In the genomic region with DNA sequence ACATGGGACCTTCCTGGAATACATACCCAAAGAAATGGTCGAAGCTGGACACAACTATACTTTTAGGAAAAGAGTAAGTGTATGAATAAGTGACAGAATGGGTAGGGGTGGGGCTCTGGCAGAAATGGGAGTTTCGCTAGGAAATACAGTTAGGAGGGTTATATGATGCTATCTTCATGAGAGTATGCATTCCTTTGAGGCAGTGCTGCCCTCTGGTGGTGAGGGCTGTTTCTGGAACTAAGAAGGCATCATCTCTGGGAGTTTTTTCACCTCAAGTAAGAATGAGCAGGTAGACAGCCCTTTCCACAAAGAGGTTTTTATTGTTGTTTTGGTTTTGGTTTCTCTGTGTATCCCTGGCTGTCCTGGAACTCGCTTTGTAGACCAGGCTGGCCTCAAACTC, we compare ENCODE assay signal across 10 mouse cellular contexts. TPM values are rescaled to one million over a fixed set of nuclear protein-coding genes. Genes with fewer than 3 reads are reported as not detected.
A peak's percentile ranks its signal among the peaks of the same experiment; 100 is the strongest.
DNase-seq lines count a peak whose midpoint lies in the region; ATAC-seq lines count a peak whose summit lies in the region.
"Had no signal": no experiment of that assay in that cellular context is flagged by ENCODE, and none has a peak within 500 bp of the region (broad histone marks: within the 10 kb centered on the region; RNA-seq: fewer than 3 reads in every experiment).

No protein-coding gene starts in this region.

- ATAC-seq in liver, embryonic 13.5 days (ENCODE audit: low read depth), result no peak

- WGBS in liver, embryonic 13.5 days (ENCODE audit: insufficient replicate concordance), result 16% methylated on average over 3 of the region's 3 CpGs

- no peak overlapping the region for H3K9ac ChIP-seq in liver, embryonic 13.5 days

- no peaks in the 10 kb centered on the region for H3K27me3 ChIP-seq in liver, embryonic 13.5 days

- H3K4me2 ChIP-seq in liver, embryonic 13.5 days, result no peak overlapping the region

- no peaks in the 10 kb centered on the region for H3K9me3 ChIP-seq in liver, embryonic 13.5 days (replicated peaks)

- peak; percentile 49 for DNase-seq in ovary, postnatal 10 days (ENCODE audit: low spot score)
- DNase-seq in ovary, adult 18-20 months (ENCODE audit: low spot score), result no peak
- DNase-seq in c-Kit-positive CD71-negative TER-119-negative erythroid progenitor cells, embryonic 14.5 days (ENCODE audit: low read depth), result peak; percentile 69
- peak; percentile 75 for DNase-seq in forelimb bud, embryonic 11.5 days (ENCODE audit: low read depth, low spot score)
- peak; percentile 69 to 90 for DNase-seq in kidney, adult 8-10 months
- DNase-seq in liver, embryonic 13.5 days, result peak; percentile 48
- DNase-seq in right cerebral cortex, adult 18-20 months, result peak; percentile 67
- DNase-seq in urinary bladder, postnatal 14 days (ENCODE audit: low spot score), result peak; percentile 84

- no peak overlapping the region for H3K27ac ChIP-seq in liver, embryonic 13.5 days

- no peak overlapping the region for H3K4me3 ChIP-seq in liver, embryonic 13.5 days (replicated peaks)

- no peaks in the 10 kb centered on the region; the same call in 1 of the 2 replicates for H3K4me1 ChIP-seq in liver, embryonic 13.5 days (replicated peaks)

- peaks cover 23% of the 10 kb centered on the region for H3K36me3 ChIP-seq in liver, embryonic 13.5 days

RNA-seq across cellular contexts. Expression of gene Galp, which starts 5.5 kb away (rescaled TPM):
- polyA plus RNA-seq in liver, embryonic 13.5 days (2015; fragmentation: Nextera tagmentation; extraction: Ambion mirVana), result not detected in 2 replicates
- polyA plus RNA-seq: heart, embryonic 14.5 days; testis, adult 2 months had no signal

RNA-seq across cellular contexts. Expression of gene Zfp444, which starts 19.4 kb away (rescaled TPM):
- 19.6 and 21.0 TPM in 2 replicates for polyA plus RNA-seq in liver, embryonic 13.5 days (2015; fragmentation: Nextera tagmentation; extraction: Ambion mirVana)

RNA-seq across cellular contexts. Expression of gene Zscan5b, which starts 30.7 kb away (rescaled TPM):
- polyA plus RNA-seq in liver, embryonic 13.5 days (2015; fragmentation: Nextera tagmentation; extraction: Ambion mirVana), result not detected in 2 replicates
- polyA plus RNA-seq: heart, embryonic 14.5 days had no signal

RNA-seq across cellular contexts. Expression of gene Zfp787, which starts 35.6 kb away (rescaled TPM):
- polyA plus RNA-seq in liver, embryonic 13.5 days (2015; fragmentation: Nextera tagmentation; extraction: Ambion mirVana), result 9.9 and 12.0 TPM in 2 replicates
